1 mouse cellular context compared by ENCODE assay signal in genomic region chr19:29396353-29396752, GRCm38 (mm10).
TF ChIP-seq lines count a peak whose summit lies in the region.

No protein-coding gene starts in this region.

TF ChIP-seq in MEL, 35 proteins besides CTCF, POLR2A, EP300 and RAD21:
- TF ChIP-seq MEF2A (IDR thresholded peaks at IDR 0.05; ENCODE audit: extremely low read depth, insufficient replicate concordance, low read depth, low read length, poor library complexity, severe bottlenecking) (no peak), POLR2AphosphoS5 (IDR thresholded peaks at IDR 0.05; ENCODE audit: borderline replicate concordance, low read depth, low read length) (no peak), MAX (IDR thresholded peaks at IDR 0.05; ENCODE audit: low read length) (no peak), TCF12 (IDR thresholded peaks at IDR 0.05; ENCODE audit: low read depth, low read length) (peak; percentile 41; the same call in 1 of the 2 replicates), ZKSCAN1 (IDR thresholded peaks at IDR 0.05; ENCODE audit: low read depth, low read length) (no peak), NELFE (IDR thresholded peaks at IDR 0.05; ENCODE audit: low read depth, low read length) (no peak), NRF1 (IDR thresholded peaks at IDR 0.05; ENCODE audit: insufficient read depth, low read depth, low read length, poor library complexity, severe bottlenecking) (no peak), TBP (IDR thresholded peaks at IDR 0.05; ENCODE audit: low read depth, low read length) (no peak), CHD1 (IDR thresholded peaks at IDR 0.05; ENCODE audit: low read depth, low read length) (no peak), USF1 (IDR thresholded peaks at IDR 0.05; ENCODE audit: low read depth, low read length) (no peak), SMC3 (IDR thresholded peaks at IDR 0.05; ENCODE audit: low read depth, low read length) (no peak), UBTF (IDR thresholded peaks at IDR 0.05; ENCODE audit: borderline replicate concordance, insufficient read depth, low read depth, low read length) (no peak), MYB (IDR thresholded peaks at IDR 0.05; ENCODE audit: low read depth, low read length) (no peak), MAFK (IDR thresholded peaks at IDR 0.05; ENCODE audit: borderline replicate concordance, low read depth, low read length) (no peak), MAZ (IDR thresholded peaks at IDR 0.05; ENCODE audit: low read depth, low read length) (no peak), MXI1 (IDR thresholded peaks at IDR 0.05; ENCODE audit: low read depth, low read length) (no peak), GATA1 (IDR thresholded peaks at IDR 0.05; ENCODE audit: low read depth, low read length) (peak; percentile 82), RCOR1 (IDR thresholded peaks at IDR 0.05; ENCODE audit: low read depth, low read length) (peak; percentile 47; the same call in 1 of the 2 replicates), ZMIZ1 (IDR thresholded peaks at IDR 0.05; ENCODE audit: low read depth, low read length) (no peak), ZNF384 (IDR thresholded peaks at IDR 0.05; ENCODE audit: low read depth, low read length) (0 out of 2 replicates have a peak, but pooled peaks have one; percentile 48), TAL1 (IDR thresholded peaks at IDR 0.05; ENCODE audit: low read length) (no peak), USF2 (IDR thresholded peaks at IDR 0.05; ENCODE audit: borderline replicate concordance in 1 of 2, insufficient read depth in 1 of 2, low read depth in 1 of 2, low read length in 2 of 2) (no peak), POLR2AphosphoS2 (IDR thresholded peaks at IDR 0.05; ENCODE audit: low read length) (no peak), HCFC1 (IDR thresholded peaks at IDR 0.05; ENCODE audit: low read depth, low read length) (no peak), GABPA (IDR thresholded peaks at IDR 0.05; ENCODE audit: low read depth, low read length) (no peak), SIN3A (IDR thresholded peaks at IDR 0.05; ENCODE audit: low read length) (peak; percentile 31; the same call in 1 of the 2 replicates), ETS1 (IDR thresholded peaks at IDR 0.05; ENCODE audit: low read depth, low read length) (peak; percentile 63), MYC (IDR thresholded peaks at IDR 0.05; ENCODE audit: low read depth, low read length) (no peak), ZC3H11A (IDR thresholded peaks at IDR 0.05; ENCODE audit: low read depth, low read length) (no peak), CHD2 (IDR thresholded peaks at IDR 0.05; ENCODE audit: low read length) (no peak)
